Mouse (Mus musculus) erythroblast, embryonic 14.5 days (primary cell): ENCODE results near the gene Btbd9.

ENCODE experiments used
- GATA1 ChIP-seq: IDR thresholded peaks from 2 replicates; pipeline ENCODE4 v1.6.1; 2012; ENCODE audit warnings: low read length, inconsistent platforms, mixed read lengths
- TAL1 ChIP-seq: IDR thresholded peaks from 3 replicates; pipeline ENCODE4 v1.6.1; 2012; ENCODE audit warnings: low read length, inconsistent platforms, mixed read lengths

DNA sequence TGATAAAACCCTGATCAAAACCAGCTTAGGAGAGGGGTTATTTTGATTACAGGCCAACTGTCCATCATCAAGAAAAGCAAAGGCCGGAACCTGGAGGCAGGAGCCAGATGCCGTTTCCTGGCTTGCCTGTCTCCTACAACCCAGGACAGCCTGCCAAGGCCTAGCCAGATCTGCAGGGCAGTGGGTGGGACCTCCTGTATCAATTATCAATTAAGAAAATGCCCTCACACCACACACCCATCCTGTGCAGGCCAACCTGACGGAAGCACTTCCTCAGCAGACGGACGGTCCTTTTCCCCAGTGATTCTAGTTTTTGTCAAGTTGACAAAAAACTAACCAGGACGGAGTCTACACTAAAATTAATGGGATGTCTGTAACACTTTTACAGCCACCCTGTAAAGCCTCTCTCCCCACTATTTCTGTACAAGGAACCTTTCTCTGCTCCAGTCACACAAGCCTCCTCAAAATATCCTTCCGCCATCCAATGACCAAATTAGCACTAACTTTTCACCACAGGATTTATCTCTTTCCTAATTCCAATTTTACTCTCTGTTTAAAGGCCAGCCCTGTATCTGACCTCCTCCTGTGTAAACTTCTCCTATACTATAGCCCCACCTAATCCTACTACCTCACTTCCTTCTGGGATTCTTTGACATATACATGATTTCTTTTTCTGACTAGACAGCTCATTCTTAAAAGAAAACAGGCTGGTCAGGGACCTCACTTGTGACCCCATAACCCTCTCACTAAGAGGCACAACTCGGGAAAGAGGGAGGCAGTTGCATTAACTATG, 2.1 kb downstream of the Btbd9 start:
- no peak for TF ChIP-seq GATA1
- no peak for TF ChIP-seq TAL1
